In genomic region chr11:117654380-117654924, GRCm38 (mm10) we compare ENCODE assay signal across 8 mouse cellular contexts. TPM values are rescaled to one million over a fixed set of nuclear protein-coding genes. Genes with fewer than 3 reads are reported as not detected.
DNase-seq lines count a peak whose midpoint lies in the region; ATAC-seq and TF ChIP-seq lines count a peak whose summit lies in the region.

No protein-coding gene starts in this region.

- intact Hi-C loops in heart, postnatal 10 days (cut with DNase I), result loop anchor here (2.0 kb wide), 2 partner anchors 56 to 270 kb away; no protein-coding TSS in a partner anchor

- peak overlapping the region; percentile 93 for H3K4me2 ChIP-seq in forebrain, embryonic 13.5 days
- peak overlapping the region; percentile 81 for H3K4me2 ChIP-seq in liver, postnatal 0 days (ENCODE audit: low read depth, low read length)
- H3K4me2 ChIP-seq in neural tube, embryonic 14.5 days (ENCODE audit: low read depth, low read length), result peak overlapping the region; percentile 64

- H3K27me3 ChIP-seq in ES-Bruce4 (ENCODE audit: control insufficient read depth, insufficient read depth, low read length, poor library complexity, severe bottlenecking), result no peaks in the 10 kb centered on the region
- H3K27me3 ChIP-seq in forebrain, embryonic 13.5 days, result 0 out of 2 replicates have a peak, but pooled peaks cover 10% of the 10 kb centered on the region
- peaks cover 14% of the 10 kb centered on the region for H3K27me3 ChIP-seq in liver, postnatal 0 days (ENCODE audit: insufficient read depth, low read length)
- no peaks in the 10 kb centered on the region; the same call in 1 of the 2 replicates for H3K27me3 ChIP-seq in neural tube, embryonic 14.5 days (ENCODE audit: control insufficient read depth, insufficient read depth, low read length)

- peak overlapping the region; percentile 96 for H3K9ac ChIP-seq in ES-Bruce4 (ENCODE audit: low read depth, poor library complexity, severe bottlenecking)
- H3K9ac ChIP-seq in forebrain, embryonic 13.5 days, result peak overlapping the region; percentile 97
- H3K9ac ChIP-seq in liver, postnatal 0 days (replicated peaks), result peak overlapping the region; percentile 90
- peak overlapping the region; percentile 99 for H3K9ac ChIP-seq in neural tube, embryonic 14.5 days (replicated peaks; ENCODE audit: low read depth, low read length)

- TF ChIP-seq CTCF in ES-Bruce4 (IDR thresholded peaks at IDR 0.05; ENCODE audit: low read depth, low read length), result no peak
- 0 out of 2 replicates have a peak, but pooled peaks have one; percentile 4 for TF ChIP-seq CTCF in liver, postnatal 0 days (IDR thresholded peaks at IDR 0.05; ENCODE audit: low read depth)

- peak; percentile 97 for ATAC-seq in cerebellum, adult (ENCODE audit: insufficient number of reproducible peaks, low FRiP score, low TSS enrichment)
- ATAC-seq in forebrain, embryonic 13.5 days, result peak; percentile 96
- ATAC-seq in liver, postnatal 0 days, result peak; percentile 93
- peak; percentile 94 for ATAC-seq in neural tube, embryonic 14.5 days (ENCODE audit: low read depth)

- peak; percentile 99 for TF ChIP-seq POLR2A in ES-Bruce4 (IDR thresholded peaks at IDR 0.05; ENCODE audit: insufficient read depth, low read length)

- H3K27ac ChIP-seq in ES-Bruce4 (ENCODE audit: insufficient read depth, low read length), result peak overlapping the region; percentile 25; the same call in 1 of the 2 replicates
- H3K27ac ChIP-seq in forebrain, embryonic 13.5 days, result peak overlapping the region; percentile 96
- peak overlapping the region; percentile 95 for H3K27ac ChIP-seq in liver, postnatal 0 days (ENCODE audit: low read depth)
- H3K27ac ChIP-seq in neural tube, embryonic 14.5 days (ENCODE audit: low read depth, low read length), result peak overlapping the region; percentile 97

- no peaks in the 10 kb centered on the region for H3K9me3 ChIP-seq in ES-Bruce4 (replicated peaks; ENCODE audit: control insufficient read depth, insufficient read depth, low read length, poor library complexity, severe bottlenecking)
- H3K9me3 ChIP-seq in forebrain, embryonic 13.5 days (replicated peaks), result no peaks in the 10 kb centered on the region
- no peaks in the 10 kb centered on the region for H3K9me3 ChIP-seq in liver, postnatal 0 days (ENCODE audit: low read length)
- no peaks in the 10 kb centered on the region for H3K9me3 ChIP-seq in neural tube, embryonic 14.5 days (ENCODE audit: control insufficient read depth, low read length)

- peak; percentile 1; the same call in 1 of the 2 replicates for TF ChIP-seq EP300 in ES-Bruce4 (IDR thresholded peaks at IDR 0.05; ENCODE audit: insufficient read depth, low read depth, low read length)
- TF ChIP-seq EP300 in liver, postnatal 0 days (IDR thresholded peaks at IDR 0.05; ENCODE audit: low read depth), result no peak

- H3K36me3 ChIP-seq in ES-Bruce4 (ENCODE audit: control insufficient read depth, insufficient read depth, low read length, poor library complexity, severe bottlenecking), result no peaks in the 10 kb centered on the region
- H3K36me3 ChIP-seq in forebrain, embryonic 13.5 days (ENCODE audit: poor library complexity, severe bottlenecking), result no peaks in the 10 kb centered on the region
- H3K36me3 ChIP-seq in liver, postnatal 0 days (replicated peaks; ENCODE audit: insufficient read depth, low read length), result no peaks in the 10 kb centered on the region
- H3K36me3 ChIP-seq in neural tube, embryonic 14.5 days (ENCODE audit: control insufficient read depth, insufficient read depth, low read length), result no peaks in the 10 kb centered on the region

- DNase-seq in heart, postnatal 10 days, result peak; percentile 99 to 100
- DNase-seq in large intestine, adult 2 months (ENCODE audit: low read depth, low spot score), result peak; percentile 87
- DNase-seq in liver, postnatal 0 days, result peak; percentile 98
- peak; percentile 97 for DNase-seq in testis, postnatal 10 days (ENCODE audit: low spot score)

- under 1% methylated on average over 59 of the region's 71 CpGs for WGBS in forebrain, embryonic 13.5 days
- WGBS in large intestine, adult 2 months, result under 1% methylated on average over 71 of the region's 71 CpGs
- under 1% methylated on average over 69 of the region's 71 CpGs for whole genome bisulfite sequencing in liver, postnatal 0 days (ENCODE audit: insufficient replicate concordance)
- under 1% methylated on average over 61 of the region's 71 CpGs for WGBS in neural tube, embryonic 14.5 days

- no peaks in the 10 kb centered on the region for H3K4me1 ChIP-seq in ES-Bruce4 (ENCODE audit: control insufficient read depth, insufficient read depth, low read length)
- H3K4me1 ChIP-seq in forebrain, embryonic 13.5 days, result peaks cover 43% of the 10 kb centered on the region
- peaks cover 20% of the 10 kb centered on the region for H3K4me1 ChIP-seq in liver, postnatal 0 days (ENCODE audit: insufficient read depth)
- peaks cover 30% of the 10 kb centered on the region for H3K4me1 ChIP-seq in neural tube, embryonic 14.5 days (ENCODE audit: control insufficient read depth, insufficient read depth, low read length)

- peak overlapping the region; percentile 96 for H3K4me3 ChIP-seq in ES-Bruce4 (ENCODE audit: low read depth, low read length)
- peak overlapping the region; percentile 92 for H3K4me3 ChIP-seq in forebrain, embryonic 13.5 days
- peak overlapping the region; percentile 80 for H3K4me3 ChIP-seq in liver, postnatal 0 days (ENCODE audit: low read depth, low read length)
- H3K4me3 ChIP-seq in neural tube, embryonic 14.5 days (ENCODE audit: low read depth, low read length), result peak overlapping the region; percentile 81

RNA-seq across cellular contexts. Expression of gene Tnrc6c, which starts 0.4 kb away (rescaled TPM):
- 28.6 and 28.7 TPM in 2 replicates for polyA plus RNA-seq in ES-Bruce4 (2011; ENCODE audit: insufficient read depth, insufficient read length, low read depth, missing spikeins)
- polyA plus RNA-seq in forebrain, embryonic 13.5 days (2015; fragmentation: Nextera tagmentation; extraction: Ambion mirVana), result 23.7 and 24.7 TPM in 2 replicates
- 10 to 100 TPM; 32.2 to 33.9 TPM for total RNA-seq in heart, postnatal 10 days (2021)
- polyA plus RNA-seq in large intestine, adult 2 months (2012; rRNA removed), result 8.2 and 13.2 TPM in 2 replicates
- 2.8 and 3.0 TPM in 2 replicates for polyA plus RNA-seq in liver, postnatal 0 days (2015; fragmentation: Nextera tagmentation; extraction: Ambion mirVana)
- polyA plus RNA-seq in neural tube, embryonic 14.5 days (2014; fragmentation: Nextera tagmentation; extraction: Ambion mirVana), result 30.6 and 32.5 TPM in 2 replicates

Comparison
In these comparisons a context has a peak if more than half of its experiments do, and no peak if none do; other contexts are left out.
1. Peak in every context shown above with its lines: DNase-seq, ATAC-seq, H3K4me3 ChIP-seq and H3K27ac ChIP-seq.
2. H3K27ac ChIP-seq: peak in every context shown above with its lines; median percentile 97 in neural tube, embryonic 14.5 days; 96 in forebrain, embryonic 13.5 days; 95 in liver, postnatal 0 days; 25 in ES-Bruce4.